Mouse (Mus musculus) cerebellum, postnatal 10 days (tissue): Measurements from ENCODE around the gene Sept8.
A peak's percentile ranks its signal among the peaks of the same experiment; 100 is the strongest.

Experiments used
- DNase-seq, 2 experiments: peaks; one replicate each; pipeline ENCODE4 v3.0.0; 2021; ENCODE audit warnings: mixed read lengths in 2 of 2

Gene Sept8

DNA sequence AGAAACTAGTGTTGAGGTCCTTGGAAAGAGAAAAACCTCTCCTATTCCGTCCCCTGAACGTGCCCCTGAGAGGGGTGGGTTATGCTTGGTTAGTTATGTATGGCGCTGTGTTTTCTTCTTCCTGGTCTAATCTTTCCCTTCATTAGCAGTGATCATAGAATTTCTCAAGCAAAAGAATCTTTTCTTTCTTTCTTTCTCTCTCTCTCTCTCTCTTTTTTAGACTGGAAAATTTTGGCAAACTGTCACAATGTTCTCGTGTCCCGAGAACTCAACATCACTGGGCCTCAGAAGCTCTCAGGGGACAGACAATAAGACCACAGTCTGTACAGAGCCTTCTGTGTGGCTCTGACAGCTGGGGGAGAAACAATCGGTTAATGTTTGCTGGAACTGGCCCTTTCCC is 23.6 kb upstream of the Sept8 start:
- peak in 1 of 2 experiments; percentile 39 for DNase-seq

DNA sequence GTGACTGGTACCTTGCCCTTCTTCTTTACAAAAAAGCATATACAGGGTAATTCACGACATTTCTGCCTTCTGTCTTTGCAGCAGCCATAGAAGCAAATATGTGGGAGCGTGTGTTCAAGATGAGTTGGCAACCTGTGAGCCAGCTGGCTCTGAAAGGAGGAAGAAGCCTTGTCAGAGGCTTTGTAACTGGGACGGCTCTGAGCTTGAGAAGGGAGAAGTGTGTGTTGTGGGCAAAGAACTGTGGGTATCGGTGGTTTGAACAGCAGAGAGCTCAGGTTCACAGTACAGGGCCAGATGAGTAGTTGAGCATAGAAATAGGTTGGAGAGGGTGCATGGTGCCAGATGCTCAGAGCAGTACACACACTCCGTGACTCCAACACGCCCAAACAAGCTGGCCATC is 22.1 kb upstream of the Sept8 start:
- DNase-seq: peak; percentile 46 to 48

DNA sequence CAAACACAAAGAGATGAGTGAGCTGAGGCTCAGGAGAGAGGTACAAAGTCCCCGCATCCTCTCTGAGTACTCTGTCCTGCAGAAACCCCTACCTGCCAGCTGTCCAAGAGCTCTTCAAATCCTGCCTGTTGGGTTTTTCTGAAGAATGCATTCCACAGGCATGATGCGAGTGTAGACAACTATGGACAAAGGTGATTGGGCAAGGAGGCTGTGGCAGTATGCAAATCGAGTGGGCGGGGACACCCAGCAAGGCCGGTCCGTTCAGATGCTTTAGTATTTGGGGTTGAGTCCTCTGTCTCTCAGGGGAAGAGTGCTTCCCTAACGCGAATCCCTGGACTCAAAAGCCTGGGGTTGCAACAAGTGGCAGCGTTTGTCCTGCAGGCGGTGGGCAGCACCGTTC is 18.5 kb upstream of the Sept8 start:
- no peak for DNase-seq

DNA sequence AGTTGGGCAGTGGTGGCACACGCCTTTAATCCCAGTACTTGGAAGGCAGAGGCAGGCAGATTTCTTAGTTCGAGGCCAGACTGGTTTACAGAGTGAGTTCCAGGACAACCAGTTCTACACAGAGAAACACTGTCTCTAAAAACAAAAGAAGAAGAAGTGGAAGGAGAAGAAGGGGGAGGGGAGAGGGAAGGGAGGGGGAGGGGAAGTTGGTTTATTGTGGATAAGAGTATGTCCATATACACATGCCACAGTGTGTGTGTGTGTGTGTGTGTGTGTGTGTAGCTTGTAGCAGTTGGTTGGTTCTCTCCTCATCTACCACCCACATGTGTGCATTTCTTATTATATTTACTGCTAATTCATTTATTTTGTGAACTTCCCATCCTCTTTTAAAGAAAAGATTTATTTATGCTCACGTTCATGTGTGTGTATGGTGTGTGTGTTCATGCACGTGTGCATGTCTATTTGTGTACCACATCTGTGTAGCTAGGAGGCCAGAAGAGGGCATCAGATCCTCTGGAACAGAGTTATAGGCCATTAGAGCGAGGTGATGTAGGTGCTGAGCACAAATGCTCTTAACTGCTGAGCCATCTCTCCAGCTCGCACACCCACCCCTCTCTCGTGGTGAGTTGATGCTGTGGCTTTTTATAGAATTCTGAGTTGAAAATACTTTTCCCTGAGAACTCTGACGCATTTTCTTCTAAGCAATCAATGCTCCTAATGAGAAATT is 16.9 kb upstream of the Sept8 start:
- DNase-seq: no peak

DNA sequence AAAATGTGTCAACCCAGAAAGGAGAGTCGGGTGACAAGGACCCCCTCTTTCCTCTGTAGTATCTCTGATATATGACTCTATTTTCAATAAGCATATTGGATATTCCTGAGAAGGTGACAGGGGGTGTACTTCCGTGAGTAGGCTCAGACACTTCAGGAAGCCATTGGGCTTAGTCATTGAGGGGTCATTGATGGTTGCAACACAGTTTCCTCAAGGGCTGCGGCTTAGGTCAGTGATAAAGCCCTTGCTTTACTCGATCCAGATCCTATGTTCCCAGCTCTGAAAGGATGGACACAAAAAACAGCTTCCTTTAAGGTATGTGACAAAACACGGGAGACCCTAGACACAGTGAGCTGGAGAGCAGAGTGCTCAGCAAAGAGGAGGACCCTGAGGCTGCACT is 15.3 kb upstream of the Sept8 start:
- DNase-seq: no peak

DNA sequence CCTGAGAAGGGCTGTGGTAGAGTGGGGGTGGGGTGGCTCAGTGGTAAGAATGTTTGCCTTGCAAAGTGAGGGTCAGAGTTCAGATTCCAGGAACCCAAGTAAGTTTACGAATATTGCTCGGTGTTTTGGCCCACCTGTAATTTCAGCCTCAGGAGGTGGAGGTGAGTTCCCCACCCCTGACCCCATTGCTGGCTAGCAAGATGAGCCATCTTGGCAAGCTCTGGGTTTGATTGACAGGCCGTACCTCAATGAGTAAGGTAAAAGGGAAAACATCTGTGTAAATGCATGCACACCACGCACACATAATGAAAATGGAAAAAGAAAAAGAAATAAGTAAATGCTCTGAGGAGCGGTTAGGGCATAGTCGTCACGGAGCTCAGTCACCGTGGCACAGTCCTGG is 14.7 kb upstream of the Sept8 start:
- peak; percentile 25 to 29 for DNase-seq

DNA sequence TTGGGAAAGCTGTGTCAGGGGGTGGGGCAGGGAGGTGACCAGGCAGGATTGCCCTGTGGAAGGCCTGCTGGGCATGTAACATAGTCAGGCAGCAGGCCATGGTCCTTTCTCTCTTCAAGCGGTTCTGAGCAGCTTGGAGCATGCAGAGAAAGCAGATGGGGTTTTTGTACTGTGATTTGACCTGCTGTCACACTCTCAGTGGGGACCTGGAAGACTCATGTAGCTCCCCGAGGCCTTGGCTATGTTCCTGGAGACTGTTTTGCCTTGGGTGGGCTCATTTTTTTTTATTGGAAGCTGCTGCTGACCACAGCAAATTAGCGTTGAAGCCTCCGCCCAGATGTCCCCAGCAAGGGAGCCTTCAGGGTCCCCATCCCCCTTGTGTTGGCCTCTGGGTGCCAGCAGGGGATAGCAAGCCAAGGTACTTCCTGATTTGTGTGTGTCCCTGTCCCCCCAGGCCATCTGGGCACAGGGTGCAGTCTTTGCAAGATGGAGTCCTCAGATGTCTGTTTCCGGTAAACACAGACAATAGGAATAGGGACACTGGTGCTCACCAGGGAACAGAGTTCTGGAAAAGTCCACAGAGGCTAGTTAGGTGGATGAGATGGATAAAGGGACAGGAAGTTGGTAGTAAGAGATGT is 13.9 kb upstream of the Sept8 start:
- DNase-seq: peak; percentile 95

DNA sequence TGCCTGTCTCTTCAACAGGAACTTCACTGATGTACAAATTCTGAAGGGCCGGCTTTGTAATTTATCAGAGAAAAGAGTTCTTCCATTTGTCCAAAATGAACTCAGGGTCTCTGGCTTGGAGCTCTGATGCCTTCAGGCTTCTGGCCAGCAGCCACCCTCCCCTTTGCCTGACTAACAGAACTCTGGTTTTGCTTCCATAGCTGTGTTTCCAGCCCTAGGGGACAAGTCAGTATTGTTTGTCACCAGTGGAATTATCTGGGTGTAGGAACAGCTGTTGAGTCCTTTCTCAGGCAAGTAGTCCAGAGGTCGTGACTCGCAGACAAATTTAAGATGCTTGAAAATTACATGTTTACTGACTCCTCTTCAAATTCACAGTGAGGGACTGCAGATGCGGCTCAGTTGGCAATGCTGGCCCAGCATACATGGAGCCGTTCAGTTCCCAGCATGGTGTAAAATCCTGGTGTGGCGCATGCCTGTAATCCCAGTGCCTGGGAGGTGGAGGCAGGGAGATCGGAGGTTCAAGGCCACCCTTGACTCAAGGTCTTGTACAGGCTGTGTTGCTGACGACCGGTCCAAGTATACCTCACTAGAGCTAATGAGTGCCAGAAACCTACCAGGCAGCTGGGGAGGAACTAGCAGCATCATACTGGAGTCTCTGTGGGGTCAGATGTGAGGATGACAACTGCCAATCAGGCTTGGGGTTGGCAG is 11.8 kb upstream of the Sept8 start:
- DNase-seq: peak; percentile 68 to 77

DNA sequence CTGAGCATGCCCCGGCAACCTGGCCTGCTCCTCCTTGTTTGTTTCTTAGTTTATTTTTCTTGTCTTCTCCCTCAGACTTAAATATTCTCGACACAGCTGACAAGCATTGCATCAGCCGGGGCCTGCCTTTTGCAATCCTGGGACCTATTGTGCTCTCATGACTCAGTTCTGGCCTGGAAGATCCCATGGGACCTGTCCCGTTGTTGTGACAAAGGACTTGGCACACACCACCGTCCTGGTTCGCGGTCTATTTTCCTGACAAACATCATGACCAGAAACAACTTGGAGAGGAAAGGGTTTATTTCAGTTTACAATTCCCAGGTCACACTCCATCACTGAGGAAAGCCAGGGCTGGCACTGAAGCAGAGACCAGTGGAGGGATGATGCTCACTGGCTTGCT is 10.9 kb upstream of the Sept8 start:
- peak in 1 of 2 experiments; percentile 20 for DNase-seq

DNA sequence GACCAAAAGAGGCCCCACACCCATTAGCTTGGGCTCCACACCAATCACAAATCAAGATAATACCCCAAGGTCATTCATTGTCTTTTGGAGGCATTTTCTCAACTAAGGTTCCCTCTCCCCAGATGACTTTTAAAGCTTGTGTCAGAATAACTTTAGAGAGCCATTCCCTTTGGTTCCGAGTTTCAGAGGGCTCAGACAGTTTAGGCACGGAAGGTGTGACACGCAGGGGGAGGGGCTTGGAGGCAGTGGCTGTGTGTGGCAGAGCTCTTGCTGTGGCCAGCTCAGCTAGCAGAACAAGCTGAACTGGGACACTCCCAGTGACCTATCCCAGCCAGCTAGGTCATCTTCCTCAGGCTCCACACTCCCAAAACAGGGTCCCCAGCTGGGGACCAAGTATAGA is 10.5 kb upstream of the Sept8 start:
- no peak for DNase-seq

DNA sequence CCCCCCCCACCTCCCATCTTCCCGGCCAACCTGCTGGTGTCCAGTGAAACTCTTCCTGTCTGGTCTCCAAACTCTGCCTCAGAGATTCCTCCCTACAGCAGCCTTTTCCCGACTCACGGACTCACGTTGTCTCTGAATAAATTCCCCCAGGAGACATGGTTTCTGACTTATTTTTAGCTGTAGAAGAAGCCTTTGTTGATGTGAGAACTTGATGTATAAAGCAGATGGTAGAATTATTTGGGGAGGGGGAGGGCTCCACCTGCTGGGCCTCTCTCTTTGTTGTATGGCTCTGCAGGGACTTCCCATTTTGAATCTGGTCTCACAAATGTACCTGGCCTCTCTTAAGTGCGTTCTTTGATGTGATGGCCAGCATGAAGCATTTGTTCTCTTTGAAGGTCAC is 8.7 kb upstream of the Sept8 start:
- DNase-seq: no peak

DNA sequence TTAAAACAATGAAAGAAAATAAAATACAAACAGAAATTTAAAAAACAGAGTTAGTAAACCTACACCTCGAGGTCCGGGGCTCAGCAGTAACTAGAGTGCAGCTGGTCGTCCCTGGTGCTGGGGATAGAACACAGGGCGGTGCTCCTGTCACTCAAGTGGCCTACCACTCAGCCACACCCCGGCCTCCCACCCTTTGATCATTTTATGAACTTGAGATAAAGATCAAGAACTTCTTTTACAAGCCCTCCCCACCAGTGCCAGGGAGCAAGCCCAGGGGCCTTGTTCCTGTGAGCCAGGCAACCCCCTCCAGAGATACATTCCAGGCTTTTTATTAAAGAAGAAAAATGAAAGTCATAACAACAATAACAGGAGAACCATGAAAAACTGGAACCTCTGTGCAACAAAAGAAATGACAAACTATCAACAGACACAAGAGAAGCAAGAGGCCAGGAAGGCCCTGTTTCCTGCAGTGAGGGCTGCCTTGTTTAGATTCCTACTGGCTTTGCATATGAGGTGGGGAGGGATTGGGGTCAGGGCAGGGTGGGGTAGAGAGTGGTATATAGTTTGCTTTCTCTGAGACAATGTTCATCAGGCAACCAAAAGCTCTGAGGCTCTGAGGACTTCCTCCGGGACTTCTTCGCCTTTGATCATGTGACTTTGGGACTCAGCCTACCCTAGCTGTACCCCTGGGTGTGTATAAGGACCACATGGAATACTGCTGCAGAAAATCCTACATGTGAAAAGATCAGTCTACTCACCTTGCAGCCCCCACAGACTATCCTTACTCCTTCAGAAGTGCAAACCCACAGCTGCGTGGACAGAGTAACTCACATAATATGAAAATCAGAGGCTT is 2.1 kb upstream of the Sept8 start:
- no peak for DNase-seq

DNA sequence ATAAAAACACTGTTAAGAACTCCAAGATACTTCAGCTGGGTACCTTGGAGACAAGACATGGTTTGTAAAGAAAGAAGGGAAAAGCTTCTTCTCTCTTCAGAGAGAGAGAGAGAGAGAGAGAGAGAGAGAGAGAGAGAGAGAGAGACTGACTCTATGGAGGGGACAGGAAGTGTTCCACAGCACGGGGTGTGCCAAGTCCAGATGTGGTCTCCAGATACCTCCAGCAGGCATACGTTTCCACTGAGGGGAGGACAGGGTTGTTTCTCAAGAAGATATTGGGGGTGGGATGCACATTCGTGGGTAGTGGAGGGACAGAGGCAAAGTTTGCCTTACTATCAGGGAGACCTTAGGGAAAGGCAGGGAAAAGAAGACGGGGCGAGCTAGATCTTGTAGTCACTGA is 298 bp upstream of the Sept8 start:
- DNase-seq: no peak

DNA sequence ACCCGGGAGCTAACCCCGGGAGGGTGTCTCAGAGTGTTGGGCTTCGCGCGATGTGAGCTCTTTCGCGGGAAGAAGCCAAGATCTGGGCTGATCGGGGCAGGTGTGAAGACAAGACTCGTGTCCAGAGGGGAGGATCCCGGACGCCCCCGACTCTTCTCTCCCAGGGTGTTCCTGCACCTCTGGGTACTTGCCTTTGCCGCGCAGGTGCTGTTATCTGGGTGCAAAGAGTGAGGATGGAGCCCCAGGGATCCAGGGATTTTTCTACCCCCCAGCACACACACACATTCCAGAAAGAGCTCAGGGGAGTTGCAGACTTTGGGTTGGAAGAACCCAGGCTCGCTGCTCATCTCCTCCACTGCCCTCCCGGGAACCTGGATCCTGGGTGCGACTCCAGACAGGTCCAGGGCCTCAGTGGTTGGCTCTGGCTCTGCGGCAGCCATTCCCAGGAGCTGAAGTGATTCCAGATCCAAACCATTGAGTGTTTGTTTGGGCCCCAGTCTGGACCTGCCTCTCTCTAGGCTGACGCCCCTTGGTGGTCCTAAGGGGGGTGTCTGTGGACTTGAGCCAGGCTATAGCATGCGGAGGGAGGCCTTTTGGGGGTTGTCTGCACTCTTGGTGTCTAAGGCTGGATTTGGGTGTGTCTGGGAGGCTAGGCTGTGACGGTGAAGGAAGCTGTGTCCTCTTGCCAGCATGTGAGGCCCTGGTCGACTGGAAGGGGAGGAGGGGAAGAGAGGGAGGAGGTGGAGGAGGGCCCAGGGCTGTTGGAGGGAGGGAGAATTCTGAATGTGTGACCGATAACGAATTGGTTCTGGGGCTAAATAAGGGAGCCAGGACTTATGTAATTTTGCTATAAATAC is 1.3 kb downstream of the Sept8 start:
- peak; percentile 76 for DNase-seq

DNA sequence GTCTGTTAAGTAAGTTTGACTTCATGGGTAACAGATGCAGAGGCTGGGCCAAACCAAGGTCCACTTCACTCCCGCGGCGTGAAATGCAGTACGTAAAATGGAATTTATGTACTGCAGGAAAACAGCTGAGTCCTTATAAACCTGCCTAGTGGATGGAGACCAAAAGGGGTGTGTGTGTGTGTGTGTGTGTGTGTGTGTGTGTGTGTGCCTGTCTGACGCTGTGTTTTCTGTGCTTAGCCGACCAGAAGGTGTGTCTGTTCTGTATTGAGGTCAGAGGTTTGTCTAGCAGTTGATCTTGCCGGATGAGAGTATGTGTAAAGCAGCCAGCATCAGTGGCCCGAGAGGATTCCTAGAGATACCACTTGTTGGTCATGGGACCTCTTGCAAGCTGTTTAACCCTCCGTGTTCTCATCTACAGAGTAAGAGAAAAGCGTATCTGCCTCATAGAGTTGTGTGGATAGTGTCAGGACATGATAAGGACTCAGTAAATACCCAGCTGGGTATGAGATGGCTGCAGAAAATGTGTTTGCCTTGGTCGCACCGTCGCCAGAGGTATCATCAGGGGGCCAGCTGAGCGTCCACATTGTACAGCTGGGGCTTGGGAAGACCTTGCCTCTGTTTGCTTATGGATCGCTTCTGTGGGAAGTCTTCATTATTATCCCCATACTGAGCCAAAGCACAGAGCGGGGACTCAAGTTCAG is 2.2 kb downstream of the Sept8 start:
- peak in 1 of 2 experiments; percentile 59 for DNase-seq

DNA sequence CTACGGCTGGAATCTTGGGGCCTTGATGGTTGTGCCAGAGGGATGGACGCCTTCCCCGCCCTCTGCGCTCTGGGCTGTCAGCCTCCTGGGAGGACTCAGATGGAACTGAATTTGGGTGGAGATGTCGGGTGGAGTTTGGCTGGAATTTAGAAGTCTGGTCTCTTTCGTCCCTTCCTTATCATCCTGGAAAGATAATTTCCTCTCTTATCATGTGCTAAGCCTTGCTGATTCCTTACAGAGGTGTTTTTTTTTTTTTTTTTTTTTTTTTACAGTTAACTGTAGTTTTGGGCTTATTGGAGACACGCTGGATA is 2.7 kb downstream of the Sept8 start:
- no peak for DNase-seq

DNA sequence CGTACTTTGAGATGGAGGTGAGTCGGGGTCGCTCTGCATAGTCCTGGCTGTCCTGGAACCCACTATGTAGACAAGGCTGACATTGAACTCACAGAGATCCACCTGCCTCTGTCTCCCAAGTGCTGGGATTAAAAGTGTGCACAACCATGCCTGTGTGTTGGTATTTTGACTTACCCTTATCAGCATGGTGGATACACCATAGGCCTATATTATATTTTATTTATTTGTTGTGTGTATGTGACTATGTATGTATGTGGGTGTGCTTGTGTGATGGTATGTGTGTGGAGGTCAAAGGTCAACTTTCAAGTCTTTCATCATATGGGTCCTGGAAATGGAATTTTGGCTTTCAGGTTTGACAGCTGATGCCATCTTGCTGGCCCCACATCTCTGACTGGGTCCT is 3.3 kb downstream of the Sept8 start:
- no peak for DNase-seq

DNA sequence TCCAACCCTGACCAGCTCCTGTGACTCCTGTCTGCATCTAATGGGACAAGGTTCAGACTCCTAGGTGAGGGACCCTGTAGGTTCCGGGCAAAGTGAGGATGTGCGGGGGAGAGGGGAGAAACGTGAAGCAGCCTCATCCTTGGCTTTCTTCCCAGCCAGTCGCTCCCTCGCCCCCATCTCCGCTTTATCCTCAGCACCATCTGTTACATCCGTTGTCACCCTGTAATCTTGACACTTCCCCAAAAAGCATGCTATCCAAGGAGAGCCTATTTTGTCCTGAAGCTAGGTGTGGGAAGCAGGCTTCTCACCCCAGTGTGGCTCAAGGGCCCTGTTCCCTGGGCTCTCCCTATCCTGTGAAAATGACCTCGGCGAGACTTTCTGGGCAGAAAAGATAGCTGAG is 3.9 kb downstream of the Sept8 start:
- DNase-seq: peak; percentile 82 to 84

DNA sequence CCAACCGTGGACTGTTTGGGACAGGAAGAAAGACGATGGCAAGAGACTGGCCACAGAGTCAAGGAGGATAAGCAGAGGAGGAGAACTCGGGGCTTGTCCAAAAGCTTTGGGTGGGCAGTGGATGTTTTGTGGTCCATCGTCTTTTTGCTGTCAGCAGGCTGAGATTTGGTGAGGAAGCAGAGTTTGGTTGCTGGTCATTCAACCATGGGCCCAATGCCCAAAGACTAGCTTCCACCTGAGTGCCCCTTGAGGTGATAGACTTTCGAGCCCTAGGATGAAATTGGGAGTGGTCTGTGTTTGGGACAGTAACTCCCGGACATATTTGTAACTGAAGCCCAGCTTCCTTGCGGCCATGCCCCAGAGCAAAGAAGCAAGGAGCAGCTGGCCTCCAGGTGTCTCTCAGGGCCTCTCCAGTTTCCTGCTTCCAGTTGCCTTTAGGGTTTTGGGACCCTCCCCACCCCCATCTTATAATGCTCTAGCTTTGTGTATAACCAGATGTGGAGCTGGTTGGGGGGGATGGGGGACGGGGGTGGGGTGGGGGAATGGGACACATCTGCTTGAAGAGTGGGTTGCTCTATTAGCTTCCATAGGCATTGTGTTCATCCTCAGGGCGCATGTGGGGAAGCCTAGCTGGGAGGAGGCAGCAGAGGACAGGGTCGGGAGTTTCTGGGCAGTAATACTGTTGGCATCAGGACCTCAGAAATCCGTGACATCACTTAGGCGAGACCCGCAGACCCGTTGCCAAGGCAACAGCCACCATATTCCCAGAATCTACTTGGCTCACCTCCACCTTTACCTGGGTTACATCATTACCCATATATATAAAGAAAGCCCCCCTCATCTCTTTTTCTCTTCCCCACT is 4.7 kb downstream of the Sept8 start:
- peak; percentile 40 to 50 for DNase-seq

DNA sequence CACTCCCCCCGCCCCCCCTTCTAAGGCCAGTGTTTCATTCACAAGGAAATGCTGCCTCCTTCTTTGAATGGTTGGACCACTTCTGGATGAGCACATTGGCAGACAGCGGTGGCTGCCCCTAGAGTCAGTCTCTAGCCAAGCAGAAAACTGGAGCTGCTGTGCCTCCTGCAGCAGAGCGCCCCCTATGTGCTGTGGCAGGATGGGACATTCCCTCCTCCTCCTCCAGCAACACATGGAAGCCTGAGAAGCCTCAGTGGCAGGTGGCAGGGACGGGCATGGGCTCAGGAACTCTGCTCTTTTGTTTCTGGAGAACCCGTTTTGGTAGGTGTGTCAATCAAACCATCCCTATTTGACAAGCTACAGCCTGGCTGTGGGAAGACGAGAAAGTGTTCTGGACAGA is 5.8 kb downstream of the Sept8 start:
- DNase-seq: peak; percentile 58 to 60

DNA sequence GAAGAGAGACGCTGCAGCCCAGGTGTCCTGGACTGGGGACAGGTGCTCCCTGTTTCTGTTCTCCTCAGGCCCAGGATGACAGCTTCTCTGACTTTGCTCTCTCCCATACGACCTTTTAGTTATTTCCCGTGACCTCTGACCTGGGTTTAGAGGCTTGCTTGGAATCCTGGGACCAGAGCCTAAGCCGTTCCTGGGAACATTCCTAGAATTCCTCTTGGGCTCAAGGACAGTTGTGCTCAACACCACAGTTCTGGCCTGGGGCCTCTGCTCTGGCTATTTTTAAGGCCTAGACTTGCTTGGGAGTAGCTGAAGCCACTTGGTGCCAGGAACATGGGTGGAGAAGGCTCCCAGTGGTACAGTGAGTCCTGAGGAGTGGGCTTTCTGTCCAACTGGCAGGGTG is 6.4 kb downstream of the Sept8 start:
- no peak for DNase-seq
